Mouse (Mus musculus): Measurements from ENCODE around the gene Tex46. TPM values are rescaled to one million over a fixed set of nuclear protein-coding genes. Genes with fewer than 3 reads are reported as not detected.
A peak's percentile ranks its signal among the peaks of the same experiment; 100 is the strongest.

Tex46 gene
- not detected for total RNA-seq (2021)
- long read RNA-seq, result 0 reads

- no peak for DNase-seq (ENCODE audit: low spot score in 2 of 2)
These were observed at the start of gene Tex46 for GRCm38 (mm10) chr4:136610387-136610856. Tex46 (plus strand) TSS chr4:136610437.

GRCm38 (mm10) chr4:136562755-136563154 lies 47.5 kb upstream of the Tex46 start:
- DNase-seq (ENCODE audit: low spot score in 2 of 2), result peak in 1 of 2 experiments; percentile 42

- DNase-seq (ENCODE audit: low spot score in 2 of 2), result no peak
These were observed 41.6 kb upstream of the Tex46 start for GRCm38 (mm10) chr4:136568629-136569028.

GRCm38 (mm10) chr4:136569998-136570397 lies 40.2 kb upstream of the Tex46 start:
- DNase-seq (ENCODE audit: low spot score in 2 of 2), result peak in 1 of 2 experiments; percentile 26

DNA sequence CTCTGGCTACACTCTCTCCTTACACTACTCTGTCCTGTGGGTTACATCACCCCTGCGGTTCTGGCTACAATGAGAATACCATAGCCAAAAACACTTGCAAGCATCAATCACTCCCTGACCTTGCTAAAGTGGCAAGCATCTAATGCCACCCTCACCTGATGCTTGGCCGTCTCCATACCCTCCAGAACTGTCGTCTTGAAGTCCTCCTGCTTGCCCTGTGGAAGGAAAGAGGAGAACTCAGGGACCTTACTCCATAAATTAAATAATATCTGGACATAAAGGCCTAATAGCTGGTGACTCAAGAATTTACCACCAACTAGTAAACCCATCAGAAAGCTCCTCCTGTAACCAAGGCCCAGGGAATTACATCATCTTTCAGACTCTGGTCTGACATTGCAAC lies 28.4 kb upstream of the Tex46 start:
- DNase-seq (ENCODE audit: low spot score in 2 of 2), result no peak

DNA sequence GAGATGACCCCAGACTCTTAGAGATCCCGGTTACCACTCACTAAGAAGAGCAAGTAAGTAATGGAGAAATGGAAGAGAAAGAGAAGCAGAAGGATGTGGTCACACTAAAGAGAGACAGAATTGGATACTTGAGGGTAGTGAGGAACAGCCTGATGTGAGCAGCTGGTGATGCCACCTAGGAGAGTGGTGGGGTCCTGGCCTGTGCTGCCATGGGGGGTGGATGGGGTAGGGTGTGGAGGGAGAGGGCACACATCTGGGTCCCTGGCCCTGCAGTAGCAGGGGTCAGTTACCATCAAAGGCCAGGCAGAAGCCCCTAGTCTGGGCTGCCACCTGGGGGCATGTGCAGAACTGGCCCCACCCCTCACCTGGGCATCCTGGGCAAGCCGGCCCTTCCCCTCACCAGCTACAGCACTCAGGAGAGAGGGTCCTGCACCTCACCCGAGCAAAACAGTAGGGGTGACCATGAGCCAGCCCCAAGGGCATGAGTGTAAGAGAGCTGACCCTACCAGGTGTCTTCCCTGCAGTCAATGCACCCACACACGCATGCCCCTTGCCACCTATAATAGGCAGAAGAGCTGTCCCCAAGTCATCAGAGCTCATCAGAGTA lies 22.9 kb upstream of the Tex46 start:
- no peak for DNase-seq (ENCODE audit: low spot score in 2 of 2)

DNA sequence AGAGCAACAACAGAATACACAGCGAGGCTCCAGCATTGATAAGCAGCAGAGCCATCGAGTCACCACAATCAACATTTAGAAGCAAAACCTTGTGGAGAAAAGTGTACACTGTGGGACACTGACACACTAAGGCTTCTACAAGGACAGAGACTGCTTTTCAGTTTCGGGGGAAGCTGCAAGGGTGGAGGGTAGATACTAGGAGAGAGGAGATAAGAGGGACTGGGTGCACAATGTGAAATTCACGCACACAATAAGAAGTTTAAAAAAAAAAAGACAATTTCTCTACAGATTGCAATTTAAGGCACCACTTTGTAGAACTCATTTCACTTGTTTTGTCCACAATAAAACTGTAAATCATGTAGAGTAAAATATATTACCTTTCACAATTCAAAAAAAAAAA lies 22.2 kb upstream of the Tex46 start:
- DNase-seq (ENCODE audit: low spot score in 2 of 2), result no peak

DNA sequence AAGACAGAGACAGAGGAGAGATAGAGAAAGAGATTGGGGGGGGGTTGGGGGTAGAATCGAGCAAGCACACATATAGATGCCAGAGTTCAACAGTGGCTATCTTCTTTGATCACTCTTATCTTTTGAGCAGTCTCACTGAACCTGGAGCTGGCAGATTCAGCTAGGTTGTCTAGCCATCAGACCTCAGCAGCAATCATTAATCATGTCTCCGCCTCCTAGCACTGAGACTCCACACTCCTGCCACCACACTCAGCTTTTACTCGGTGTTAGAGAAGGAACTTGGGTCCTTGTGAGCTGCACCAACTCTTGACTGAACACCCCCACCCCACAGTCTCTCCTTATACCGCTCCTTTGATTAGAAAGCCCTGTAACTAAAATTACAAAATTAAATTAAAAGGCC lies 18.1 kb upstream of the Tex46 start:
- DNase-seq (ENCODE audit: low spot score in 2 of 2), result no peak

DNA sequence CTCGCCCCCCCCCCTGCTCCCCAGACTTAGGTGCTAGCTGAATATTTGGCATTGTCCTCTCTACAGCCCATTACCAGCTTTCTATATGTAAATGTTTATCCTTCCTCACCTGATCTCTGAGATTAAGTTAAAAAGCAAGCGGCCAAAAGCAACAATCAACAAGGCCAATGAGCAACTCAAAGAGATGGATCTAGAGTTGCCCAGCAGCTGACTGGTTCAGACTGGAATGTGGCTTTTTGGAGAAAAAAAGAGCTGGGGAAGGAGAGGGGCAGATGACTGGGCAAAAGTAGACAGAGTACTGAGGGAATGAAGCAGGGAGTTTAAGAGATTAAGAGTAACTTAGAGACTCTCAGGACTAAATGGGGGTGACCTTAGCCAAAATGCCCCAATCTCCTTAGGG lies 16.2 kb upstream of the Tex46 start:
- DNase-seq (ENCODE audit: low spot score in 2 of 2), result no peak

GRCm38 (mm10) chr4:136595221-136595620 lies 15.0 kb upstream of the Tex46 start:
- no peak for DNase-seq (ENCODE audit: low spot score in 2 of 2)

- DNase-seq (ENCODE audit: low spot score in 2 of 2), result no peak
These were observed 11.9 kb upstream of the Tex46 start for GRCm38 (mm10) chr4:136598268-136598876.

DNA sequence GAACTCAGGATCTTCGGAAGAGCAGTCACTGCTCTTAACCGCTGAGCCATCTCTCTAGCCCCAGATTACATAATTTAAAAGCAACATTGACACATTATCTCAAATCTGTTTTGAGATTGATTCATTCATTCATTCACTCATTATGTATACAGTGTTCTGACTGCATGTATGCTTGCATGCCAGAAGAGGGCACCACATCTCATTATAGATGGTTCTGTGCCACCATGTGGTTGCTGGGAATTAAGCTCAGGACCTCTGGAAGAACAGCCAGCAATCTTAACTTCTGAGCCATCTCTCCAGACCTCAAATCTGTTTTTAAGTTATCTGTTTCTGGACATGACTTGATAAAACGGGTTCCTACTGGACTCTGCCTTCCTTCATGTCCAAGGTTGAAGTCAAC lies 10.4 kb upstream of the Tex46 start:
- no peak for DNase-seq (ENCODE audit: low spot score in 2 of 2)

GRCm38 (mm10) chr4:136600536-136600935 lies 9.7 kb upstream of the Tex46 start:
- DNase-seq (ENCODE audit: low spot score in 2 of 2), result no peak

DNA sequence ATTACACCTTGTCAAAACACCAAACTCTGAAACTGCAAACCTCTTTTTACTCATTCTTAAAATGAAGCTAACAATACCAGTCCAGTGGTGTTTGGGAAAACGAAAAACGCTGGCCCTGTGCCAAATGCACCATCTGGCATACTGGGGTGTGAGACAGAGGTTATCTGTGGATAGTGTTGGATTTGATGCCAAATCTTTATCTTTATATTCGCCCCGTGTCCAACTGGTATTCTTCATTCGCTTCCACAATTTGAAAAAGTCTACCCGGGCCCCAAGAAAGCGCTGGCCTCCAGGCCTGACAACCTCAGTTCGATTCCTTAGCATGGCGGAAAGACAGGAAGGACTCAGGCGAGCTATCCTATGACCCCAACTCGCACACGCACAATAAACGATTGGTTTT lies 8.8 kb upstream of the Tex46 start:
- DNase-seq (ENCODE audit: low spot score in 2 of 2), result peak in 1 of 2 experiments; percentile 66

GRCm38 (mm10) chr4:136602018-136602554 lies 8.2 kb upstream of the Tex46 start:
- peak in 1 of 2 experiments; percentile 25 for DNase-seq (ENCODE audit: low spot score in 2 of 2)

DNA sequence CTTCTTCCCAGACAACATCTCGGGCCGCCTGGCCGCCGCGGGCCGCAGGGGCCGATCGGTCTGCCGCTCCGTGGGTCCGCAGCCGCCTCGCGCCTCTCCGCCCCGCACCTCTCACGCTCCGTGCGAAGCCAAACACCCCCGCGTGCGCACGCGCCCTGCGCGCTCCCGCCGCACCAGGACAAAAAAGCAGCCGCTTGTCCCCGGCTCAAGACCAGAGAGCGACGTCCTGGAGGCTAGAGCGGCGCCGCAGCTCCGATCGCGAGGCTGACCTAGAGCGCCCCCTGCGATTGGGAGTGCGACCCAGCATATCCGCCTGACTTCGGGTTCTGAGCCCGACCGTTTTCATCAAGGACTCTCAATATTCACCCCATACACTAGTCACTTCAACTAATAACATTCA lies 7.7 kb upstream of the Tex46 start, which contains the start of gene Kdm1a:
Kdm1a (minus strand) TSS at position 156 of the 400 bp plus-strand sequence.
- peak; percentile 92 to 97 for DNase-seq (ENCODE audit: low spot score in 2 of 2)

- DNase-seq (ENCODE audit: low spot score in 2 of 2), result no peak
These were observed 4.3 kb upstream of the Tex46 start for GRCm38 (mm10) chr4:136605756-136606485.

GRCm38 (mm10) chr4:136613657-136614056 lies 3.4 kb downstream of the Tex46 start:
- no peak for DNase-seq (ENCODE audit: low spot score in 2 of 2)

- peak in 1 of 2 experiments; percentile 78 for DNase-seq (ENCODE audit: low spot score in 2 of 2)
These were observed 11.1 kb downstream of the Tex46 start for GRCm38 (mm10) chr4:136621336-136621735.

DNA sequence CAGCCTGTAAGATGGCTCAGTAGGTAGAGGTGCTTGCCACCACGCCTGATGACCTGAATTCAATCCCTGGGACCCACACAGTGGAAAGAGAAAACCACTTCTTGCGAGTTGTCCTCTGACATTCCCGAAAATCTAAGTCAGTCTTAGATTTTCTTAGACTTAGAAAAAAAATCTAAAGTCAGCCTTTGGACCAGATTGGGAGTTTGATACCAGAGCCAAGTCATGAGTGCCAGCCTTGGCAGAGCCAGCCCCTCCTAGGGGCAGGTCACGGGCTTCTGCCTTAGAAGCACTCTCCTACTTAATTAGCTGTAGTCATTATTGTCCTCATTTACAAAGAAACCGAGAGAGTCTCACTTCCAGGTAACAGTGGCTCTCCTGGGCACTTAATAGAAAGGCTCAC lies 11.7 kb downstream of the Tex46 start:
- DNase-seq (ENCODE audit: low spot score in 2 of 2), result no peak

DNA sequence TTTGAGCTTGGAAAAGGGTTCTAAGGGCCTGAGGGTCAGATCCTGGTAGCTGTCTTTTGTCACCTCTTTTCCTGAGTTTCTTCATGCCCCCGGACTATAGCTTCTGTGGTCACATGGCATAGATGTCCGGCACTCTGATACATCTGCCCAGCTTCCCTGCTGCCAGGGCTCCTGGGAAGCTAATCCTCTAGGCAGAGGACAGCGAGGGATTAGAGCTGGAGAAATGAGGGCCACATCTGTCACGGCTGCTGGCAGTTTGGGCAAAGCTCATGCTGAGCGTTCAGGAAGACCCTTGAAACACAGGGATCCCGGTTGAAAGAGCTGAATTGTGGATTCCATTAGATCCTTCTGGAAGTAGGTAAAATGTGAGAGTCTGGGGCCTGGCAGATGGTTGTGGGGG lies 12.2 kb downstream of the Tex46 start, which contains the start of gene Lactbl1:
Lactbl1 (plus strand) TSS at position 234 of the 400 bp plus-strand sequence.
- no peak for DNase-seq (ENCODE audit: low spot score in 2 of 2)

DNA sequence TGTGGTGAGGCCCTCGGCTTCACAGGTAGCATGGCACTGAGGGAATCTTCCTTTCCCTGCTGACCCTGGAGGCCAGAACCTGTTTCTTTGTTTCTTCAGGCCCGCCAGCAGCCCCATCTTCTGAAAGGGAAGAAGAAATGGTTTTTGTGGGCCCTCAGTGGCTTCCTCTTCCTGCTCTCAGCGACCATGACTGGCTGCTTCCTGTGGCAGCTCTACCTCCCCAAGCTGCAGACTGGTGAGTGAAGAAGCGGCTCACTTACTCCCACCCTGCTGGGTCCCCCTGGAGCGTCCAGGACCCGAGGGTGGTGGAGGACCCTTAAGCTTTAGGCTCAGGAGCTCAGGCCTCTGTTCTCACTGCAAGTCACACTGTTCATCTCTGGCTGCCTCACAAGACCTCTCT lies 16.4 kb downstream of the Tex46 start:
- DNase-seq (ENCODE audit: low spot score in 2 of 2), result no peak
